Mouse (Mus musculus): ENCODE data around the gene Sae1. TPM values are rescaled to one million over a fixed set of nuclear protein-coding genes. Genes with fewer than 3 reads are reported as not detected.

The Sae1 gene
- polyA plus RNA-seq (2012; rRNA removed) (35.0 and 55.6 TPM in 2 replicates), polyA plus RNA-seq (2014; fragmentation: Nextera tagmentation; extraction: Ambion mirVana) (89.3 and 95.5 TPM in 2 replicates)

DNA sequence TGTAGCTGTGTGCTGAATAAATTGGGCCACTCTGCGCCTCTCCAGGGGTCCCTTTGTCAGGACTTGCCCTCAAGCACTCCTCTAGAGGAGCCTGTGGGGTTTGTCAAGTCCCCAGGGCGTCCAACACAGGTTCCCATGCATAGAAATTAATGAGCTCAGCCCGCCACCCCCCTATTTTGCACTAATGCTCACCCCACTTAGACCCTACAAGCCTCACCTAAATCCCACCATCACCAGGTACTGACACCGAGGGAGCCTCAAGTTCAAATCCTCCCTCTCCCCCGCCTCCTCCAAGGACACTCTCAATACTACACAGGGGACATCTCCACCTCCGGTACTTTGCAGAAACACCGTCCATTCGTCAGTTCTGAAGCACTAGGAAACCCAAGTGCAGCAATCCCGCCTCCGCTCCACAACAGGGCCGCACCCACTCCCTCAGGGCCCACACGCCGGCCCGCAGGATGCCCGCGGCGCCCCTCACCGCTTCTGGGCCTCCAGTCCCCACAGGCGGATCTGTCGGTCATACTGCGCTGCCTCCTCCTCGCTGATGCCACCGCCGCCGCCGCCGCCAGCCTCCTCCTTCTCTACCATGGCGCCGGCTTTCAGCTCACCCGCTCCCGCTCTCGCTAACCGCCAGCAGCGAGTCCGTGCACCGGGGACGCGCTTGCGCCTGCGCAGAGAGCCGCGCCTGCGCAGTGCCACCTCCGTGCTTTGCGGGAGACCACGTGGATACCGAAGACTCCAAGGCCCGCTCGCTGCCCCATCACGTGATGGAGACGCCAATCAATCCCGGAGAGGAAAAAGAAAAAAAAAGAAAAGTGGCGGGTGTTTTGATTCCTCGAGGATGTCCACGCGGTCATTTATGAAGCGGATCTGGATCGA is at the start of gene Sae1:
Gene Sae1, minus strand, starts transcription at position 647 of the 882 bp plus-strand sequence.
- WGBS (ENCODE audit: insufficient replicate concordance) = under 1% methylated on average over 58 of the region's 58 CpGs

GRCm38 (mm10) chr7:16435088-16435487 is 47.5 kb upstream of the Sae1 start:
- ATAC-seq (ENCODE audit: insufficient read depth) = no peak
- TF ChIP-seq CTCF (IDR thresholded peaks at IDR 0.05; ENCODE audit: low read depth) = no peak
- no peak for TF ChIP-seq EP300 (IDR thresholded peaks at IDR 0.05; ENCODE audit: low read depth)
- 84% methylated on average over 9 of the region's 9 CpGs for WGBS (ENCODE audit: insufficient replicate concordance)

More for the DNA sequence above, at the start of gene Sae1:
- Histone ChIP-seq H3K4me2 (ENCODE audit: low read depth) (peak within 1 kb of the TSS; percentile 96), H3K36me3 (replicated peaks; ENCODE audit: control insufficient read depth, insufficient read depth, low read depth) (peaks cover 11% of the 10 kb centered on the region), H3K9ac (replicated peaks) (peak within 1 kb of the TSS; percentile 74), H3K27ac (peak within 1 kb of the TSS; percentile 4), H3K27me3 (ENCODE audit: control insufficient read depth, insufficient read depth, low read length) (no peaks in the 10 kb centered on the region), H3K9me3 (ENCODE audit: control insufficient read depth, low read length) (no peaks in the 10 kb centered on the region), H3K4me3 (ENCODE audit: insufficient read depth in 1 of 2, low read depth in 2 of 2, low read length in 2 of 2) (peak within 1 kb of the TSS; percentile 71 to 96), H3K4me1 (replicated peaks; ENCODE audit: control insufficient read depth in 2 of 2, insufficient read depth in 2 of 2, low read length in 1 of 2) (peaks cover 10 to 11% of the 10 kb centered on the region in 2 experiments)
- TF ChIP-seq CTCF (IDR thresholded peaks at IDR 0.05; ENCODE audit: low read depth) (no peak), EP300 (IDR thresholded peaks at IDR 0.05; ENCODE audit: low read depth) (no peak)
- DNase-seq (ENCODE audit: low read depth in 3 of 3, low spot score in 3 of 3) (peak; percentile 88 to 91 (median 89)), ATAC-seq (ENCODE audit: insufficient read depth) (peak; percentile 96)

DNA sequence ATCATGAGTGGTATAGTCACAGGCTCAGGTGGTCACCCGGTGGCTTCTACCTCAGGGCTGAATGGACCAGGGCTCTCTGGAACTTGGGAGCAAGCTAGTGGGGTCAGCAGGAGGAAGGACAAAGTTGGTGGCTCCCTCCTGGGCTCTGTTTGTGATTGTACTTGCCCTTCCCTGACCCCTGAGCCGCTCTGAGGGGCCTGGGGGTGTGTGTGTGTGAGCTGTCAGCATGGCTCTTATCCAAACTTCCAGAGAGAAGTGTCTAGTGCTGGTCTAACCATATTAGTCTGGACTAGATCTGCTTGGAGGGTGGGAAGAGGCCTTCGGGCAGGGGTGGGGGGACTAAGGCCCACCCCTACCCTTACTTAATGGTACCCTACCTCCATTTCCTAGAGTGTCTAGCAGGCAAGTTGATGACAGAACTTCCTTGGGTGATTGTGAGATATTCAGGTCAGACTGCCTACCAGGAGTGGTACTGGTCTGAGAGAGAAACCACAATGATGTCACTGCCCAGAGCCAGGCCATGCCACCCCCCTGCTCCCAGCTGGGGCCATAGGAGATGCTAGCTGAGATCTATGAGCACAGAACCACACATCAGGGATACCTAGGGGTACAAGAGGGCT is 45.9 kb upstream of the Sae1 start:
- 84% methylated on average over 3 of the region's 3 CpGs for WGBS (ENCODE audit: insufficient replicate concordance)
- H3K4me3 ChIP-seq (ENCODE audit: insufficient read depth in 1 of 2, low read depth in 2 of 2, low read length in 2 of 2) = no peak overlapping the region
- no peak overlapping the region for H3K27ac ChIP-seq
- H3K4me1 ChIP-seq (replicated peaks; ENCODE audit: control insufficient read depth in 2 of 2, insufficient read depth in 2 of 2, low read length in 1 of 2) = no peaks in the 10 kb centered on the region
- ATAC-seq (ENCODE audit: insufficient read depth) = no peak
- no peak overlapping the region for H3K9ac ChIP-seq (replicated peaks)
- no peaks in the 10 kb centered on the region for H3K9me3 ChIP-seq (ENCODE audit: control insufficient read depth, low read length)
- no peak overlapping the region for H3K4me2 ChIP-seq (ENCODE audit: low read depth)
- no peaks in the 10 kb centered on the region for H3K27me3 ChIP-seq (ENCODE audit: control insufficient read depth, insufficient read depth, low read length)
- no peak for DNase-seq (ENCODE audit: low read depth in 3 of 3, low spot score in 3 of 3)
- peaks cover 80% of the 10 kb centered on the region for H3K36me3 ChIP-seq (replicated peaks; ENCODE audit: control insufficient read depth, insufficient read depth, low read depth)
- TF ChIP-seq EP300 (IDR thresholded peaks at IDR 0.05; ENCODE audit: low read depth) (no peak), CTCF (IDR thresholded peaks at IDR 0.05; ENCODE audit: low read depth) (no peak)

More at GRCm38 (mm10) chr7:16435088-16435487, 47.5 kb upstream of the Sae1 start:
- Histone ChIP-seq H3K9me3 (ENCODE audit: control insufficient read depth, low read length) (no peaks in the 10 kb centered on the region), H3K4me2 (ENCODE audit: low read depth) (no peak overlapping the region), H3K27ac (no peak overlapping the region), H3K4me3 (ENCODE audit: insufficient read depth in 1 of 2, low read depth in 2 of 2, low read length in 2 of 2) (no peak overlapping the region), H3K4me1 (replicated peaks; ENCODE audit: control insufficient read depth in 2 of 2, insufficient read depth in 2 of 2, low read length in 1 of 2) (no peaks in the 10 kb centered on the region), H3K36me3 (replicated peaks; ENCODE audit: control insufficient read depth, insufficient read depth, low read depth) (peaks cover 64% of the 10 kb centered on the region), H3K9ac (replicated peaks) (no peak overlapping the region), H3K27me3 (ENCODE audit: control insufficient read depth, insufficient read depth, low read length) (no peaks in the 10 kb centered on the region)
- DNase-seq (ENCODE audit: low read depth in 3 of 3, low spot score in 3 of 3) = no peak

DNA sequence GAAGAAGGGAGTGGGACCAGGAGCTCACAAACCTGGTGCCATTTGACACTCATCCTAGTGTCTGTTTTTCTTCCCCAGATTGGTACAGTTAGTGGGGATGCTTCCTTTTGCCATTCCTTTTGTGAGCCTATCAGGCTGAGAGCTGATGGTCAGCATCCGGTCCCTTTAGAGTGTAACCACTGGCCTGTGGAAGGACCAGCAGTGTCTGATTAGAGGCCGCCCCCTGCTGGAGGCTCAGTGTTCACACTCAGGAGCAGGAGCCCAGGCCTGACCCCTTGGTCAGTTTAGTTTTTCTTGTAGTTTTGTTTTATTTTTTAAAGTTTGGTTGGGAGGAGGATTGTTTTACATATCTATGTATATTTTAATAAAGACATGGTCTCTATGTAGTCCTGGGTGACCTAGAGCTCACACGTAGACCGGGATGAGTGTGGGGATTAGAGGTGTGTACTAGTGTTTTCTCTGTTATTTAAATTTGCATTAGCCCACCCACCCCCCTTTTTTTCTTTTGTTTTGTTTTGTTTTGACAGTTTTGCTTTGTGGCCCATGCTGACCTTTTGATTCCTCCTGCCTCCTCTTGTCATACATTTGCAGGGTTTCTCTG is 38.6 kb upstream of the Sae1 start:
- Histone ChIP-seq H3K27ac (no peak overlapping the region), H3K27me3 (ENCODE audit: control insufficient read depth, insufficient read depth, low read length) (no peaks in the 10 kb centered on the region), H3K36me3 (replicated peaks; ENCODE audit: control insufficient read depth, insufficient read depth, low read depth) (peaks cover 99% of the 10 kb centered on the region), H3K4me2 (ENCODE audit: low read depth) (no peak overlapping the region), H3K4me1 (replicated peaks; ENCODE audit: control insufficient read depth in 2 of 2, insufficient read depth in 2 of 2, low read length in 1 of 2) (no peaks in the 10 kb centered on the region), H3K9me3 (ENCODE audit: control insufficient read depth, low read length) (no peaks in the 10 kb centered on the region), H3K9ac (replicated peaks) (no peak overlapping the region), H3K4me3 (ENCODE audit: insufficient read depth in 1 of 2, low read depth in 2 of 2, low read length in 2 of 2) (no peak overlapping the region)
- TF ChIP-seq EP300 (IDR thresholded peaks at IDR 0.05; ENCODE audit: low read depth) = no peak
- TF ChIP-seq CTCF (IDR thresholded peaks at IDR 0.05; ENCODE audit: low read depth) = peak; percentile 96
- 58% methylated on average over 4 of the region's 4 CpGs for WGBS (ENCODE audit: insufficient replicate concordance)
- ATAC-seq (ENCODE audit: insufficient read depth) = peak; percentile 76
- peak in 1 of 3 experiments; percentile 44 for DNase-seq (ENCODE audit: low read depth in 3 of 3, low spot score in 3 of 3)
